Mouse (Mus musculus): ENCODE results near the gene Terf2ip. TPM values are rescaled to one million over a fixed set of nuclear protein-coding genes. Genes with fewer than 3 reads are reported as not detected.

The Terf2ip gene
- polyA plus RNA-seq, 1 experiment: 5.8 TPM

GRCm38 (mm10) chr8:112009558-112009957 lies 1.6 kb upstream of the Terf2ip start:
- Histone ChIP-seq H3K4me3 (ENCODE audit: insufficient read depth, poor library complexity, severe bottlenecking) (no peak overlapping the region), H3K27me3 (ENCODE audit: control insufficient read depth, insufficient read depth, insufficient read length) (no peaks in the 10 kb centered on the region), H3K36me3 (ENCODE audit: control insufficient read depth, insufficient read depth) (peaks cover 21% of the 10 kb centered on the region), H3K79me2 (ENCODE audit: control insufficient read depth, insufficient read depth) (peaks cover 86% of the 10 kb centered on the region), H3K79me3 (ENCODE audit: low read depth) (peaks cover 70% of the 10 kb centered on the region), H3ac (ENCODE audit: control insufficient read depth, insufficient read length, low read depth) (no peak overlapping the region)
- TF ChIP-seq CEBPB (IDR thresholded peaks at IDR 0.05; ENCODE audit: low read depth): no peak
- TF ChIP-seq MYOG (IDR thresholded peaks at IDR 0.05; ENCODE audit: control insufficient read depth, extremely low read depth, insufficient read length): no peak
- no peak for TF ChIP-seq FOSL1 (IDR thresholded peaks at IDR 0.05; ENCODE audit: insufficient read depth, low read length, poor library complexity, severe bottlenecking)
- no peak for TF ChIP-seq CTCF (IDR thresholded peaks at IDR 0.05; ENCODE audit: control insufficient read depth, insufficient read depth, insufficient read length)
- TF ChIP-seq MYOD1 (IDR thresholded peaks at IDR 0.05; ENCODE audit: control insufficient read depth, insufficient read length, low read depth): no peak

DNA sequence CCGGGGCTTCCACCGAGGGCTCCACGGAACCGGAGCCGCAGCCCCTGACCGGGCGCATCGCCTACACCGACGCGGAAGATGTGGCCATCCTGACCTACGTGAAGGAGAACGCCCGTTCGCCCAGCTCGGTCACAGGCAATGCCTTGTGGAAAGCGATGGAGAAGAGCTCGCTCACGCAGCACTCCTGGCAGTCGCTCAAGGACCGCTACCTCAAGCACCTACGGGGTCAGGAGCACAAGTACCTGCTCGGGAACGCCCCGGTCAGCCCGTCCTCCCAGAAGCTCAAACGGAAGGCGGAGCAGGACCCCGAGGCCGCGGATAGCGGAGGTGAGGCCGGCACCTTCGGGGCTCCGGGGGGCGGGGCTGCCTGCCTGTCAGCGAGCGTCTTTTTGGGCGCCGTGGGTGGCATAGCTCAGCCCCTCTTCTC lies 631 bp downstream of the Terf2ip start:
- peak overlapping the region; percentile 90 for H3ac ChIP-seq (ENCODE audit: control insufficient read depth, insufficient read length, low read depth)
- TF ChIP-seq CTCF (IDR thresholded peaks at IDR 0.05; ENCODE audit: control insufficient read depth, insufficient read depth, insufficient read length) (no peak), CEBPB (IDR thresholded peaks at IDR 0.05; ENCODE audit: low read depth) (no peak), MYOD1 (IDR thresholded peaks at IDR 0.05; ENCODE audit: control insufficient read depth, insufficient read length, low read depth) (no peak), MYOG (IDR thresholded peaks at IDR 0.05; ENCODE audit: control insufficient read depth, extremely low read depth, insufficient read length) (no peak), FOSL1 (IDR thresholded peaks at IDR 0.05; ENCODE audit: insufficient read depth, low read length, poor library complexity, severe bottlenecking) (no peak), MAX (IDR thresholded peaks at IDR 0.05) (no peak), USF1 (IDR thresholded peaks at IDR 0.05; ENCODE audit: low read depth) (no peak)
- peaks cover 66% of the 10 kb centered on the region for H3K79me2 ChIP-seq (ENCODE audit: control insufficient read depth, insufficient read depth)
- H3K27me3 ChIP-seq (ENCODE audit: control insufficient read depth, insufficient read depth, insufficient read length): no peaks in the 10 kb centered on the region
- H3K4me3 ChIP-seq (ENCODE audit: insufficient read depth, poor library complexity, severe bottlenecking): peak overlapping the region; percentile 78
- H3K79me3 ChIP-seq (ENCODE audit: low read depth): peaks cover 55% of the 10 kb centered on the region
- peaks cover 13% of the 10 kb centered on the region for H3K36me3 ChIP-seq (ENCODE audit: control insufficient read depth, insufficient read depth)

DNA sequence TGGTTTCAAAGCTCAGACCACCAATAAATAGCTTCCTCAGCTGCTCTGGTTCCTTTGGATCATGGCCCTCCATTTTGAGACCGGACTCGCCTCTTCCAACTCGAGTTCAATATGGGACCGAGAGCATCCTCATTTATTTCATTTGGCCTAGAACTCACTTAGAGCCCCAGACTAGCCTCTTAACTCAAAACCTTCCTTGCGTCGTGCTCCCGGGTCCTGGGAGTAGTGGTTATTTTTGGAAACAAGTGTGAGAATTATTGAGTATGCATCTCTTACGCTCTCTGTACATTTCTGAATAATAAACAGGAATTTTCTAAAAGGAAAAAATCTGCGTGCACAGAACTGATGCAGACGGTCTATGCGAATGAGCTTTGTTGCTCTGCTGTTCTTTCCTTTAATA lies 3.7 kb downstream of the Terf2ip start, which contains the start of gene Gm6793:
Gene Gm6793 (minus strand): TSS at position 101 of the 400 bp plus-strand sequence.
- peaks cover 25% of the 10 kb centered on the region for H3K36me3 ChIP-seq (ENCODE audit: control insufficient read depth, insufficient read depth)
- TF ChIP-seq MAX (IDR thresholded peaks at IDR 0.05) (no peak), MYOD1 (IDR thresholded peaks at IDR 0.05; ENCODE audit: control insufficient read depth, insufficient read length, low read depth) (no peak), CEBPB (IDR thresholded peaks at IDR 0.05; ENCODE audit: low read depth) (no peak), MYOG (IDR thresholded peaks at IDR 0.05; ENCODE audit: control insufficient read depth, extremely low read depth, insufficient read length) (no peak), FOSL1 (IDR thresholded peaks at IDR 0.05; ENCODE audit: insufficient read depth, low read length, poor library complexity, severe bottlenecking) (no peak), USF1 (IDR thresholded peaks at IDR 0.05; ENCODE audit: low read depth) (no peak)
- no peak within 1 kb of the TSS for H3ac ChIP-seq (ENCODE audit: control insufficient read depth, insufficient read length, low read depth)
- peaks cover 25% of the 10 kb centered on the region for H3K79me3 ChIP-seq (ENCODE audit: low read depth)
- no peak within 1 kb of the TSS for H3K4me3 ChIP-seq (ENCODE audit: insufficient read depth, poor library complexity, severe bottlenecking)
- H3K27me3 ChIP-seq (ENCODE audit: control insufficient read depth, insufficient read depth, insufficient read length): no peaks in the 10 kb centered on the region
- H3K79me2 ChIP-seq (ENCODE audit: control insufficient read depth, insufficient read depth): peaks cover 35% of the 10 kb centered on the region

GRCm38 (mm10) chr8:112029455-112029854 lies 18.3 kb downstream of the Terf2ip start:
- H3K27me3 ChIP-seq (ENCODE audit: control insufficient read depth, insufficient read depth, insufficient read length): peaks cover 7% of the 10 kb centered on the region
- no peak overlapping the region for H3K4me3 ChIP-seq (ENCODE audit: insufficient read depth, poor library complexity, severe bottlenecking)
- no peaks in the 10 kb centered on the region for H3K79me3 ChIP-seq (ENCODE audit: low read depth)
- TF ChIP-seq CTCF (IDR thresholded peaks at IDR 0.05; ENCODE audit: control insufficient read depth, insufficient read depth, insufficient read length) (no peak), FOSL1 (IDR thresholded peaks at IDR 0.05; ENCODE audit: insufficient read depth, low read length, poor library complexity, severe bottlenecking) (no peak), USF1 (IDR thresholded peaks at IDR 0.05; ENCODE audit: low read depth) (no peak), MYOD1 (IDR thresholded peaks at IDR 0.05; ENCODE audit: control insufficient read depth, insufficient read length, low read depth) (no peak), MAX (IDR thresholded peaks at IDR 0.05) (no peak), MYOG (IDR thresholded peaks at IDR 0.05; ENCODE audit: control insufficient read depth, extremely low read depth, insufficient read length) (no peak), CEBPB (IDR thresholded peaks at IDR 0.05; ENCODE audit: low read depth) (no peak)
- H3ac ChIP-seq (ENCODE audit: control insufficient read depth, insufficient read length, low read depth): no peak overlapping the region
- H3K79me2 ChIP-seq (ENCODE audit: control insufficient read depth, insufficient read depth): no peaks in the 10 kb centered on the region
- H3K36me3 ChIP-seq (ENCODE audit: control insufficient read depth, insufficient read depth): no peaks in the 10 kb centered on the region

GRCm38 (mm10) chr8:112030663-112031062 lies 19.5 kb downstream of the Terf2ip start:
- H3ac ChIP-seq (ENCODE audit: control insufficient read depth, insufficient read length, low read depth): no peak overlapping the region
- H3K27me3 ChIP-seq (ENCODE audit: control insufficient read depth, insufficient read depth, insufficient read length): peaks cover 4% of the 10 kb centered on the region
- no peaks in the 10 kb centered on the region for H3K79me3 ChIP-seq (ENCODE audit: low read depth)
- H3K4me3 ChIP-seq (ENCODE audit: insufficient read depth, poor library complexity, severe bottlenecking): no peak overlapping the region
- no peaks in the 10 kb centered on the region for H3K36me3 ChIP-seq (ENCODE audit: control insufficient read depth, insufficient read depth)
- no peaks in the 10 kb centered on the region for H3K79me2 ChIP-seq (ENCODE audit: control insufficient read depth, insufficient read depth)
- TF ChIP-seq MYOD1 (IDR thresholded peaks at IDR 0.05; ENCODE audit: control insufficient read depth, insufficient read length, low read depth): no peak
- no peak for TF ChIP-seq MAX (IDR thresholded peaks at IDR 0.05)
- no peak for TF ChIP-seq MYOG (IDR thresholded peaks at IDR 0.05; ENCODE audit: control insufficient read depth, extremely low read depth, insufficient read length)
- TF ChIP-seq CEBPB (IDR thresholded peaks at IDR 0.05; ENCODE audit: low read depth): no peak
- no peak for TF ChIP-seq USF1 (IDR thresholded peaks at IDR 0.05; ENCODE audit: low read depth)

DNA sequence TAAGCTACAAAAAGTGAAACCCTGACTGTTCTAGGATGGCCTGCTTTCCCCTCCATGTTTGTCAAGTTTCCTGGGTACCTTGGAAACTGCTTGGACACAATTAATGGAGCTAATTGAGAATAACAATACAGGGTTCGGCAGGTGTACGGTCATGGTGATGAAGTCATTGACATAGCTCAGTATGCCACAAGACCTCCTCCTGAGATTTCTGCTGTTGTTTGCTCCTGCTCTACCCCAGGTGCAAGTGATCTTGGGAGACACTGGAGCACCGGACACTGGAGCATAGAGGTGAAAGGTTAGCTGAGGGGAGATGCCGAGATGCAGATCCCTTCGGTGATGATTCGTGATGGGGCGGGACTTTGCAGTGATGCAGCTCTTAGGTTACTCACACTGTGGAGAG lies 21.9 kb downstream of the Terf2ip start:
- Histone ChIP-seq H3K79me2 (ENCODE audit: control insufficient read depth, insufficient read depth) (no peaks in the 10 kb centered on the region), H3K4me3 (ENCODE audit: insufficient read depth, poor library complexity, severe bottlenecking) (no peak overlapping the region), H3K36me3 (ENCODE audit: control insufficient read depth, insufficient read depth) (no peaks in the 10 kb centered on the region), H3K79me3 (ENCODE audit: low read depth) (no peaks in the 10 kb centered on the region), H3K27me3 (ENCODE audit: control insufficient read depth, insufficient read depth, insufficient read length) (no peaks in the 10 kb centered on the region), H3ac (ENCODE audit: control insufficient read depth, insufficient read length, low read depth) (peak overlapping the region; percentile 38)
- TF ChIP-seq MYOG (IDR thresholded peaks at IDR 0.05; ENCODE audit: control insufficient read depth, extremely low read depth, insufficient read length) (no peak), MAX (IDR thresholded peaks at IDR 0.05) (no peak), CTCF (IDR thresholded peaks at IDR 0.05; ENCODE audit: control insufficient read depth, insufficient read depth, insufficient read length) (no peak), MYOD1 (IDR thresholded peaks at IDR 0.05; ENCODE audit: control insufficient read depth, insufficient read length, low read depth) (no peak)

Data from C2C12 (cell line).